Mouse (Mus musculus) kidney, embryonic 15.5 days (tissue): ENCODE measurements around the gene Hcst. TPM values are rescaled to one million over a fixed set of nuclear protein-coding genes. Genes with fewer than 3 reads are reported as not detected.

ENCODE experiments used
- ATAC-seq: fragments of 200-750 bp; cut with Nextera tagmentation; replicated peaks from 2 replicates; pipeline ENCODE4 v1.8.0; 2017; ENCODE audit warnings: moderate TSS enrichment; ENCODE audit not compliant: low FRiP score
- H3K27ac ChIP-seq: fragments of 300-500 bp; sonication (generic); 2 replicates; pipeline ENCODE4 v1.5.1; 2015; ENCODE audit warnings: mild to moderate bottlenecking, inconsistent platforms
- H3K27me3 ChIP-seq: fragments of 300-500 bp; sonication (generic); 2 replicates; pipeline ENCODE4 v1.6.1; 2015; ENCODE audit warnings: inconsistent platforms
- H3K36me3 ChIP-seq: fragments of 300-500 bp; sonication (generic); 2 replicates; pipeline ENCODE4 v1.6.1; 2015; ENCODE audit warnings: inconsistent platforms
- H3K4me1 ChIP-seq: fragments of 300-500 bp; sonication (generic); 2 replicates; pipeline ENCODE4 v1.6.1; 2015; ENCODE audit warnings: inconsistent platforms
- H3K4me2 ChIP-seq: fragments of 300-500 bp; sonication (generic); 2 replicates; pipeline ENCODE4 v1.6.1; 2015; ENCODE audit warnings: moderate library complexity, mild to moderate bottlenecking, inconsistent platforms
- H3K4me3 ChIP-seq: fragments of 300-500 bp; sonication (generic); replicated peaks from 2 replicates; pipeline ENCODE4 v1.5.1; 2015; ENCODE audit warnings: mild to moderate bottlenecking, inconsistent platforms
- H3K9ac ChIP-seq: fragments of 300-500 bp; sonication (generic); 2 replicates; pipeline ENCODE4 v1.6.1; 2015; ENCODE audit warnings: mild to moderate bottlenecking, inconsistent platforms
- H3K9me3 ChIP-seq: fragments of 300-500 bp; sonication (generic); replicated peaks from 2 replicates; pipeline ENCODE4 v1.6.1; 2016; ENCODE audit warnings: inconsistent platforms
- WGBS: fragments of 180-500 bp; shearing (Covaris S2); methylation state at CpG from one replicate; pipeline ENCODE4 v1.1.7; 2015; ENCODE audit warnings: mixed read lengths; 5-methylcytosine and 5-hydroxymethylcytosine counted together
- polyA plus RNA-seq: library from polyadenylated mRNA; unstranded; fragments of >200 nt; fragmentation: Nextera tagmentation; extraction: Ambion mirVana; gene quantifications from 2 replicates; pipeline ENCODE4 v1.2.1, GENCODE M21; 2015

Hcst gene
- polyA plus RNA-seq, result 0.64 and 1.5 TPM in 2 replicates

GRCm38 (mm10) chr7:30419561-30420499 is at the start of gene Hcst:
TSS of gene Hcst (minus strand) at chr7:30419854.
- Histone ChIP-seq H3K4me3 (no peak within 1 kb of the TSS), H3K9me3 (peaks cover 6% of the 10 kb centered on the region; the same call in 1 of the 2 replicates), H3K4me1 (peaks cover 24% of the 10 kb centered on the region), H3K27ac (no peak within 1 kb of the TSS), H3K4me2 (no peak within 1 kb of the TSS), H3K36me3 (no peaks in the 10 kb centered on the region), H3K27me3 (0 out of 2 replicates have a peak, but pooled peaks cover 9% of the 10 kb centered on the region), H3K9ac (no peak within 1 kb of the TSS)
- ATAC-seq, result no peak
- 68% methylated on average over 10 of the region's 10 CpGs for whole genome bisulfite sequencing

- Histone ChIP-seq H3K27me3 (peaks cover 89% of the 10 kb centered on the region), H3K9me3 (no peaks in the 10 kb centered on the region), H3K4me2 (no peak overlapping the region), H3K4me3 (no peak overlapping the region), H3K27ac (no peak overlapping the region), H3K4me1 (peaks cover 6% of the 10 kb centered on the region; the same call in 1 of the 2 replicates), H3K9ac (no peak overlapping the region), H3K36me3 (no peaks in the 10 kb centered on the region)
- 10% methylated on average over 6 of the region's 6 CpGs for WGBS
- no peak for ATAC-seq
These were observed 45.2 kb upstream of the Hcst start for GRCm38 (mm10) chr7:30464816-30465300.

GRCm38 (mm10) chr7:30463996-30464395 is 44.3 kb upstream of the Hcst start:
- no peak overlapping the region for H3K4me2 ChIP-seq
- no peak overlapping the region for H3K4me3 ChIP-seq
- no peak overlapping the region for H3K9ac ChIP-seq
- H3K36me3 ChIP-seq, result no peaks in the 10 kb centered on the region
- peaks cover 6% of the 10 kb centered on the region; the same call in 1 of the 2 replicates for H3K4me1 ChIP-seq
- no peak for ATAC-seq
- 25% methylated on average over 4 of the region's 4 CpGs for WGBS
- peaks cover 97% of the 10 kb centered on the region for H3K27me3 ChIP-seq
- no peak overlapping the region for H3K27ac ChIP-seq
- no peaks in the 10 kb centered on the region for H3K9me3 ChIP-seq

GRCm38 (mm10) chr7:30463568-30463967 is 43.9 kb upstream of the Hcst start:
- Histone ChIP-seq H3K9me3 (no peaks in the 10 kb centered on the region), H3K36me3 (no peaks in the 10 kb centered on the region), H3K27ac (no peak overlapping the region), H3K4me3 (no peak overlapping the region), H3K4me2 (no peak overlapping the region), H3K9ac (no peak overlapping the region), H3K27me3 (peaks cover 100% of the 10 kb centered on the region), H3K4me1 (peaks cover 6% of the 10 kb centered on the region; the same call in 1 of the 2 replicates)
- 25% methylated on average over 7 of the region's 7 CpGs for WGBS
- no peak for ATAC-seq

- Histone ChIP-seq H3K27ac (no peak overlapping the region), H3K4me3 (no peak overlapping the region), H3K27me3 (peaks cover 100% of the 10 kb centered on the region), H3K36me3 (no peaks in the 10 kb centered on the region), H3K4me2 (no peak overlapping the region), H3K9me3 (no peaks in the 10 kb centered on the region), H3K4me1 (peaks cover 21% of the 10 kb centered on the region), H3K9ac (no peak overlapping the region)
- 43% methylated on average over 6 of the region's 6 CpGs for WGBS
- ATAC-seq, result 0 out of 2 replicates have a peak, but pooled peaks have one; percentile 13
These were observed 39.8 kb upstream of the Hcst start for GRCm38 (mm10) chr7:30459484-30459883.

- ATAC-seq, result peak; percentile 64; the same call in 1 of the 2 replicates
- H3K9ac ChIP-seq, result no peak within 1 kb of the TSS
These were observed 38.1 kb upstream of the Hcst start, which contains the start of the genes Kirrel2 and Nphs1 for GRCm38 (mm10) chr7:30457629-30458330. TSS of gene Kirrel2 (minus strand) at chr7:30457690. TSS of gene Nphs1 (plus strand) at chr7:30458315.

GRCm38 (mm10) chr7:30456911-30457628 is 37.4 kb upstream of the Hcst start:
- H3K27me3 ChIP-seq, result peaks cover 99% of the 10 kb centered on the region
- no peak for ATAC-seq
- no peak overlapping the region for H3K27ac ChIP-seq
- H3K4me2 ChIP-seq, result peak overlapping the region; percentile 46
- peaks cover 28% of the 10 kb centered on the region for H3K4me1 ChIP-seq
- WGBS, result under 1% methylated on average over 31 of the region's 31 CpGs
- no peak overlapping the region for H3K9ac ChIP-seq
- no peaks in the 10 kb centered on the region for H3K9me3 ChIP-seq
- no peaks in the 10 kb centered on the region for H3K36me3 ChIP-seq
- H3K4me3 ChIP-seq, result peak overlapping the region; percentile 20

More at GRCm38 (mm10) chr7:30457629-30458330, 38.1 kb upstream of the Hcst start, which contains the start of the genes Kirrel2 and Nphs1:
- peak within 1 kb of the TSS; percentile 46 for H3K4me2 ChIP-seq
- H3K27ac ChIP-seq, result no peak within 1 kb of the TSS
- peaks cover 28% of the 10 kb centered on the region for H3K4me1 ChIP-seq
- H3K27me3 ChIP-seq, result peaks cover 100% of the 10 kb centered on the region
- no peaks in the 10 kb centered on the region for H3K9me3 ChIP-seq
- WGBS, result 2% methylated on average over 16 of the region's 16 CpGs
- H3K36me3 ChIP-seq, result no peaks in the 10 kb centered on the region
- H3K4me3 ChIP-seq, result peak within 1 kb of the TSS; percentile 20

GRCm38 (mm10) chr7:30456487-30456886 is 36.8 kb upstream of the Hcst start:
- peak overlapping the region; percentile 20; the same call in 1 of the 2 replicates for H3K4me3 ChIP-seq
- no peaks in the 10 kb centered on the region for H3K36me3 ChIP-seq
- H3K9ac ChIP-seq, result no peak overlapping the region
- WGBS, result under 1% methylated on average over 9 of the region's 9 CpGs
- H3K4me2 ChIP-seq, result peak overlapping the region; percentile 46
- no peak for ATAC-seq
- H3K27ac ChIP-seq, result no peak overlapping the region
- peaks cover 28% of the 10 kb centered on the region for H3K4me1 ChIP-seq
- no peaks in the 10 kb centered on the region for H3K9me3 ChIP-seq
- H3K27me3 ChIP-seq, result peaks cover 99% of the 10 kb centered on the region

GRCm38 (mm10) chr7:30454259-30454658 is 34.6 kb upstream of the Hcst start:
- Histone ChIP-seq H3K4me2 (peak overlapping the region; percentile 48), H3K27me3 (peaks cover 94% of the 10 kb centered on the region), H3K9me3 (no peaks in the 10 kb centered on the region), H3K36me3 (no peaks in the 10 kb centered on the region), H3K4me3 (no peak overlapping the region), H3K9ac (no peak overlapping the region), H3K4me1 (peaks cover 28% of the 10 kb centered on the region), H3K27ac (no peak overlapping the region)
- 5% methylated on average over 6 of the region's 6 CpGs for WGBS
- 0 out of 2 replicates have a peak, but pooled peaks have one; percentile 20 for ATAC-seq

GRCm38 (mm10) chr7:30453766-30454165 is 34.1 kb upstream of the Hcst start:
- H3K4me1 ChIP-seq, result peaks cover 28% of the 10 kb centered on the region
- H3K9me3 ChIP-seq, result no peaks in the 10 kb centered on the region
- H3K4me3 ChIP-seq, result peak overlapping the region; percentile 16
- no peak overlapping the region for H3K27ac ChIP-seq
- peak overlapping the region; percentile 48 for H3K4me2 ChIP-seq
- 1% methylated on average over 25 of the region's 25 CpGs for WGBS
- no peaks in the 10 kb centered on the region for H3K36me3 ChIP-seq
- ATAC-seq, result 0 out of 2 replicates have a peak, but pooled peaks have one; percentile 38
- H3K9ac ChIP-seq, result no peak overlapping the region
- H3K27me3 ChIP-seq, result peaks cover 89% of the 10 kb centered on the region

- H3K9ac ChIP-seq, result no peak overlapping the region
- no peaks in the 10 kb centered on the region for H3K36me3 ChIP-seq
- H3K4me2 ChIP-seq, result peak overlapping the region; percentile 48
- H3K27ac ChIP-seq, result no peak overlapping the region
- ATAC-seq, result no peak
- H3K4me1 ChIP-seq, result peaks cover 28% of the 10 kb centered on the region
- 13% methylated on average over 25 of the region's 25 CpGs for WGBS
- peaks cover 85% of the 10 kb centered on the region for H3K27me3 ChIP-seq
- 0 out of 2 replicates have a peak, but pooled peaks cover under 1% of the 10 kb centered on the region for H3K9me3 ChIP-seq
- peak overlapping the region; percentile 16; the same call in 1 of the 2 replicates for H3K4me3 ChIP-seq
These were observed 33.7 kb upstream of the Hcst start for GRCm38 (mm10) chr7:30453327-30453726.
